Mouse (Mus musculus) skeletal muscle tissue, adult 2 months (tissue): Measurements from ENCODE around the gene Slc1a3.
A peak's percentile ranks its signal among the peaks of the same experiment; 100 is the strongest.

ENCODE experiments used
- DNase-seq: peaks from one replicate; pipeline ENCODE4 v3.0.0-alpha.2; 2012; ENCODE audit warnings: low read depth, low spot score

The Slc1a3 gene

DNA sequence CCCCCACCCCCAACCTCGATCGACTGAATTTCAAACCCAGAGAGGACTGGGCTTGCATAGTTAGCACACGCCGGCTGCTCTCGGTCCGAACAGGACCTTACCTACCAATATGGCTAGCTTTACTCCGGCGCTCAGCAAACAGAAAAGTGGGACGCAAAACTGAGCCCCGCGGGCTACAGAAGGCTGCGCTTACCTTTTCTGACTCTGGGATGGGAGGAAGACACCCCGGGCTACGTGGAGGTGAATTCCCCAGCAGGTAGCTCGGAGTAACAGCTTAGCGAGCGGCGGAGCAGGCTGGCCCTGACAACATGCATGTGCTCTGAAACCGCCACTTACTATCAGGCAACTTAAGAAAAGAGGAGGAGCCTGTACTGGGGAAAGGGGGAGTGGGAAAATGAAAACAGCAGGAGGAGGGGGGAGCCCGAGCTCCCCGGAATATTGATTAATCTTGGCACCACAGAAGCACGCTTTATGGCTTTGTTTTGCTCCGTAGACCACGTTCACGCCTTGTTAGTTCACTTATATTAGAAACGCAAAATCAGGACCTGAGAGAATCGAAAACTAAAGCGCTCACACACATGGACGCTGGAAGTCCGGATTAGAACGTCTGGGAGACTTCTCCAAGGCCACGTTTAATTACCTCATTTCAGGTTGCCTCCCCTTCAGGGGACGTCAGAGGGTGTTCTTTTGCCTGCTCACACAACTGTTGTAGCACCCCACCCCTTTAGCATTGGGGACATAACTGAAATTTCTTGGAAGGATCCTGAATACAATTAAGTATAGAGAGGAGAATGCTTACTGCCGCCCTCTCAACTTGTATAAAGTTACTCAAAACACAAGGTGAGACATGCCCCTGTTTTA lies at the start of gene Slc1a3:
Slc1a3 (minus strand) TSS at position 619 of the 861 bp plus-strand sequence.
- DNase-seq: peak; percentile 27

DNA sequence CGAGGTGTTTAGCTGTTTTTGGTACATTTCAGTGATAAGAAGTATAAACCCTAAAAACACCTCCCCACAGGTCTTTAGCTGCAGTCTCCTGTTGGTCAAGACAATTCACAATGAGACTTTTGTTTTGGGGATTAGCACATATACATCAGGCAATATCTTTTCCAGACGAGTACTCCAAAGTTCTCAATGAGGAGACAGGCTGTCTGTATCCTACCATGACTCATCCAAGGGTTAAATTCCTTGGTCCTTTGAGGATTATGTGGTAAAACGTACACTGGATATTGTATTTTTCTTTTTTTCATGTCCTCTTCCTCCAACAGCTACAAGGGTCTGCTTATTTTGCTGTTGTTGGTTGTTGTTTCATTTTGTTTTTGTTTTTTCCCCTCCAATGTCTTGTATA lies 48.5 kb upstream of the Slc1a3 start:
- DNase-seq: no peak

DNA sequence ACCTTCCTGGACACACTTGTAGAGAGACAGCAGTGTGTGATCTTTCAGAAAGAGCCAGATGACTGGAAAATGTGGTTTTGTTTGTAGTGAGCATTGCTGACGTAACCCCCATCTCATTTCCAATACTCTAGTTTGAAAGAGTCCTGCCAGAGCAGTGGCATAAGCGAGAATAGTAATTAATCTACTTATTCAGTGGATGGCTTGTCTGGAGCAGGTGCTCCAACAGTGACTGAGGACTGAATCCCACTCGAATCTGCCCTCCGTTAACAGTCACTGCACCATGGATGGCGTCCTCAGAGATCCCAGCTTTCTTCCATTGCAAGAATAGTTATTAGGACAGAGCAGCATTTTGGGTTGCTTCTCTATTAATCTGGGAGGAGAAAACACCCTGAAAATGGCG lies 45.9 kb upstream of the Slc1a3 start:
- no peak for DNase-seq

DNA sequence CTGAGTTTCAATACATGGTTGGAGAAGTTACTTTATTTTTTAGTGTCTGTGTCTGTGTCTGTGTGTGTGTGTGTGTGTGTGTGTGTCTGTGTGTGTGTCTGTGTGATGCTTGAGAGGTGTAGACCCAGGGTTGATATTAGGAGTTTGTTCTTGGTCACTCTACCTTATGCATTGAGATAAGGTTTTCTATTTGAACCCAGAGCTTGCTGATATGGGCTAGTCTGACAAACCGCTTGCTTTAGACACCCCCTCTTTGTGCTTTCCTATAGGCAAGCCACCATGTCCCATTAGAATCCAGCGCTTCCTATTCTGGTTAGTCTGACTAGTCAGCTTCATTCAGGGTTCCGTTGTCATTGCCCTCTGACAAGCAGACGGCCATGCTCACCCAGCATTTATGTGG lies 39.2 kb upstream of the Slc1a3 start:
- no peak for DNase-seq

DNA sequence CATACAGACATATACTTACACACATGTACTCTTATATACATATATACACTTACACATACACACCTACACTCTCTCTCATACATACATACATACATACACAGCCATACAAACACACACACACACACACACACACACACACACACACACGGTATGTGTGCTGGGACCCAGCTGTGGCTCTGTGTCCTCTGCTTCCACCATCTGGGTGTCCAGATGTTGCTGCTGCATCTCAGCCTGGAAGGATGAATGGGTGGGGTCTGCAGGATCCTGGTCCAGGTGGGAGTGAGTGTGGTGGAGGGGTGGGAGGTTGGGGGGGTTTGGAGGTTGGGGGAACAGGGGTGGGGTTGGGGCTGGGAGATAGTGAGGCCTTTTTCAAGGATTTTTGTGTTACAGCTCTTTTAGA lies 38.2 kb upstream of the Slc1a3 start:
- DNase-seq: no peak

DNA sequence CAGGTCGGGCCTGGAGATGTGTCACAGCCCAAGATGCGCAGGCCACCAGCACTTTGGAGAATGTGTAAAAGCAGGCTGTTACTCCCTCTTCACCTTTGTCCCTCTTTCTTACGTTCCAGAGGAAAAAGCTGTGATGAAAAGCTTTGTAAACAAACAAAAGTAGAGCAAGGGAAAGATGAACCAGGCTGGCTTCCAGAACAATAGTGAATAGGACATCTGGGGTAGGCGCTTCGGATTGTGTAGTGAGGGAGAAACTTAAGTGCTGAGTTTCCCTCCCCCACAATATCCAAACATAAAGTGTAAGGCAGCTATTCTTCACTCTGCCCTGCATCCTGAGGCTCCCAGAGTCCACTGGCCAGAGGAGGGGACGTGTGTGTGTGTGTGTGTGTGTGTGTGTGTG lies 31.0 kb upstream of the Slc1a3 start:
- DNase-seq: no peak

DNA sequence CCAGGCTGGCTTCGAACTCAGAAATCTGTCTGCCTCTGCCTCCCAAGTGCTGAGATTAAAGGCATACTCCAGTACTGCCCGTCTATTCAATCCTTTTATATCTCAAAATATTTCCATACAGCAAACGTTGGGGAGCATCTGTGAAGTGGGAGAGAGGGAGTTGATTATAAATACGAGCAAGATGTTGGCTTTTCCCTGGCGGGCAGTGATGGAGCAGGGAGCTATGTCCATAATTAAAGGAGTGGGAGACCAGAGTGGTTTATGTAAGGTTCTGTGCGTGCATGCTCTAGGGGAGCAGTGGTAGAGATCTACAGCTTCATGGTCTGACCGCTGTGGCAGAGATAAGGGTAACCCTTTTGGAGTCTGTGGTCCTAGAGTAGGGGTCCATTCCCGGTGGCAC lies 30.2 kb upstream of the Slc1a3 start:
- DNase-seq: no peak

DNA sequence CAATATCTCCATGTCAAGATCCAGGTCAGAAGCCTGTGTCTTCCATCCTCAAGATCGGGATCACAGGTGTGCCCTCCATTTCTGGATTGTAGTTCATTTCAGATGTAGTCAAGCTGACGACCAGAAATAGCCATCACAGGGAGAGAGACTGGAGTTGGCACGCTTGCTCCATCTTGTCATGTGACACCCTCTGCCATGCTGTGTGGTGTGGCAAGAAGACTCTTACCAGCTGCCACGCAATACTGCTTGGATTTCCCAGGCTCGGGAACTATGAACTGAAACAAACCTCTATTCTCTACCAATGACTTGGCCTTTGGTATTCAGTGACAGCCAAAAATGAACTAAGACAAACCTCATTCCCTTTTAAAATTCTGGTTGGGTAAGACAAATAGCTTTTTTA lies 27.6 kb upstream of the Slc1a3 start:
- DNase-seq: peak; percentile 10

DNA sequence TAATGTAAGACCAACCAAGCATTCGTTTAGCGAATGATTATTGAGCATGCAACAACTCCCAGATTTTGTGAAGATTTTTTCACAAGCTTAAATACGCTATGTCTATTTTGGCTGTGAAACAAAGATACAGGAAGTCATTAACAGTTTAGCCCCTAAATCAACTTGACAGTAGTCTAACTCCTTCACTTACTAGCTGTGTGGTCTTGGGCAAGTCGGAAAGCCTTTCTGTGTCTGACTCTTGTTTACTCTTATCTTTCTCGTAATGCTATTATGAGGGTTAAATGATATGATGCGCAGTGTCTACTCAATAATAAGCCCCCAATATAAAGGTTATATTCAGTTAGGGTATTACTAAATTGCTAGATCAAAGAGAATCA lies 23.8 kb upstream of the Slc1a3 start:
- DNase-seq: no peak

DNA sequence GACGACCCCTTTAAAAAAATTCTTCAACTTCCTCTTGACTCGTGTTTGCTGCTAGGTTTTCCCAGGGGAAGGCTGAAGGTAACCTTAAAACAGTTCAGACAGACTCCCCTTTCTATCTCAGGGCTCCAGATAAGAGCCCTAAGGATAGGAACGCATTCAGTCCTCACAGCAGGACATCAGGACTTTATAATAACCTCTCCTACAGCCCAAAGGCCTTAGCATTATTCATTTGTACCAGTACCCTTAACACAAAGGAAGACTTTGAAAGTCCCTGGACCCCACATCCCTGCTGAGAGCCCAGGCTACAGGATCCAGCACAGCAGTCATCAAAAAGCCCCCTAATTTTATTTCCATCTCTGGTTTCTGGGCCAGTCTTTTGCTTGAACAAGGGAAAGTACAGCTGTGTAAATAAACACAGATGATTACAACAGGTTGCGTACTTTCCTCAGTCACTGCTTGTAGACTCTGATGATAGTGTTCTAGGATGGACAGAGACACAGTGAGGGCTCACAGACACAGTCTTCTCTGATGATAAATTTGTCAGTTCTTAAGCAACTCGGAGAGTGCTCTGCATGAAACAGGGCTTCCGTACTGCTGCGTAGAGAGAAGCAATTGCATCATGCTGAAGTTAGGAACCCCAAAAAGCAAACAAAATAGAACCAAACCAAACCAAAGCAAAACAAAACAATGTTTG lies 23.3 kb upstream of the Slc1a3 start:
- DNase-seq: no peak

DNA sequence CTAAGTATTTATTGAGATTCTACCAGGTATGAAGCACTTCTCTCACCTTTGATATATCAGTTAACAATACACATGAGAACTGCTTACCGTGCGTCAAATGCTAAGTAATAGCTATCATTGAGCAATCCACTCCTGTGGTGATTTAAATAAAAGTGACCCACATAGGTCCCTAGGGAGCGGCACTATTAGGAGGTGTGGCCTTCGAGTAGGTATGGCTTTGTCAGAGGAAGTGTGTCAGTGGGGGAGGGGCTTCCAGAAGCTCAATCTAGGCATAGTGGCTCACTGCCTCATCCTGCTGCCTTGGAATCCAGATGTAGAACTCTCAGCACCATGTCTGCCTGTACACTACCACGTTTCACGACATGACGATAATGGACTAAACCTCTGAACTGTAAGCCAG lies 18.3 kb upstream of the Slc1a3 start:
- DNase-seq: no peak

DNA sequence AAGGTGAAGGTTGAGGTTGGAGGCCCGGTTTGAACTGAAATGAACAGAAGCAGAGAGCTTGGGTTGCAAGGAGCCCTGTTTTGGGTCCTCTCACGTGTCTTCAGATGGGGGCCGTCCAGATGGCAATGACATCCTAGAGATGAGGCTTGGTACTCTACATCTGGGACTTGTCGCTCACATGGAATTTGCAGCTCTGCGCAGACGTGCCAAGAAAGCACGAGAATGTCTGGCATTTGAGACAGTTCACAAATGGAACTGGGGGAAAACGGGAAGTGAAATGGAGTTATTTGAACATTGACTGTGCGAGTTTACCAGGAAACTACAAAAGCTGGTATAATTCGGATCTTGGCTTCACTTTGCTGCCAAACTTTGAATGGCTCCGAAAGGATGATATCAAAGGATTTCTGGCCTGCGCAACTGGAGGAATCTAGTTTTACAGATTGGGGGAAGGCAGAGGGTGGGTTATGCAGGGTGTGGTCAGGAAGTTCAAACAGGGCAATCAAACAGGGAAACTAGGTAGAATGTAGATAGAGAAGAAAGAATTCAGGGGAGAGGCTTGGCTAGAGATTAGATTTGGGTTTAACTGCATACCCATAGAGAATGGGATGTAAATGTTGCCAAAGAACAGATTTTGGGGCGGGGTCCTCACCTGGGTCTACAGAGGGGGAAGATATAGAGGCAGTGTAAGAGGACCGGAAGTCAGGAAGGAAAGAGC lies 12.0 kb upstream of the Slc1a3 start:
- DNase-seq: no peak

DNA sequence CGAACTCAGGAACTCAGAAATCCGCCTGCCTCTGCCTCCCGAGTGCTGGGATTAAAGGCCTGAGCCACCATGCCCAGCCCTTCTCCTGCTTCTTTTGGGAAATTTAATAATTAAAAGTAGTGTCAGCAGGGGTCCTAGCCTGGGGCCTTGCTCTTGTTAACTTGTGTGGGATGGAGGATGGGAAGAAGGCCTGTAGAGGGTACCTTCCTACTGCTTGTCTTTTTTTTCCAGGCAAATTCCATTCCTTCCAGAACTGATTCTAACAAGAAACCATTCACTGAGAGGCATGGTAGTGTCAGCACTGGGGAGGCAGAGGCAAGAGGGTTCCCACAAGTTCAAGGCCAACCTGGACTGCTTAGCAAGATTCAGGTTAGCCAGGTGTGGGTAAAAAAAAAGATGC lies 11.2 kb upstream of the Slc1a3 start:
- DNase-seq: no peak

DNA sequence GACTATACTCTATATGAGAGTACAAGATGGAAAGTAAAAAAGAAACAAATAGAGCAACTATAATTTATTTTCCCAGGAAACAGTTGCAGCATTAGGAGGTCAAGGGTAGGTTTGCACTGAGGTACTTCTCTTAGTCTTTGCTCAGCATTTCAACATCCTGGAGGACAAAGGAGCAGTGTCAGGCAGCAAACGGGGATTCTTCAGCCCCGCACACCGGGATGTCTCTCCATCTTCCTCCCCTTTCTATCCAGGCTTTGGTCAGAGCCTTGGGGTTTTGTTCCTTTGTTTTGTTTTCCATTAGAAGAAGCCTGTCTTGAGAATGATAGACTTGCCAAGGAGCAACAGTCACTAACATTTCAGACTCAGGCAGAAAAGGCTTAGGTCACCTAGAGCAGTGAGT lies 10.4 kb upstream of the Slc1a3 start:
- DNase-seq: no peak

DNA sequence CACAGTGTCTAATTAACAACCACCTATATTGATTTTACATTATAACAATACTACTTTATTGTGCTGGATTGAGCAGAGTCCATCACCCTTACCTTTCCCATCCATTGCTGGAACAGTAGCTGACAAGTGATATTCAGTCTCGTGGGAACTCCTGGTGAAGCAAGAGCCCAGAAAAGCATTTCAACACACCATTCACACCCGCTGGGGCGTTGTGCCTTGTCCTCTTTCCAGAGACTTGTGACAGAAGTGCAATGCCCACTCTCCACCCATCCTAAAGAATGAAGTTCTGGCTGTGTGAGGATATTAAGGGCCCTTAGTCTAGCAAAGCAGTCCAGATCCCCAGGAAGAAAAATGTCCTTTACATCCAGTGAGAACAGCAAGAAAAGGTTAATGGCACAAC lies 7.9 kb upstream of the Slc1a3 start:
- no peak for DNase-seq

DNA sequence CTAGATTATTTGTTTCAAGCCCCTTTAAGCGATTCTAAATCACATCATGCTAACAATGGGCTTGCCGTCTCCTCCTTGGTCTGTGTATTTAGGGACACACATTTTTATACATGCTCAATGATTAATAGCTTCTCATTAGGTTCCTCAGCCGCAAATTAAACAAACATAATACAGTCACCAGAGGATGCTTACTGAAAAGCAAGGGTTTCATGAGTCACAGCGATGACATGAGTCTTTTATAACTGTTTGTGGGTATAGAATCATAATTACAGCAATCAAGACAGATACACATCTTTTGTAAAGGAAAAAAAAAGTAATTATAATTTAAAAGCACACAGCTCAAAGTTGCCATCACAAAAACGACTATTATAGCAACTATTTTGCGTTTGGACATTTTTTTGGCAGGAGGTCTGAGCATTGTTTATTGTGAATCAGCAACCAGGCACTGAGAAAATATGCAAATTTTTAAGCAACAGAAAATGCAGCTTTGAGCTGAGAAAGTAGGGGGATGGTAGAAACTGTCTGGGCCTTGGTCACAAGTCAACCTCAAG lies 6.5 kb upstream of the Slc1a3 start:
- no peak for DNase-seq

DNA sequence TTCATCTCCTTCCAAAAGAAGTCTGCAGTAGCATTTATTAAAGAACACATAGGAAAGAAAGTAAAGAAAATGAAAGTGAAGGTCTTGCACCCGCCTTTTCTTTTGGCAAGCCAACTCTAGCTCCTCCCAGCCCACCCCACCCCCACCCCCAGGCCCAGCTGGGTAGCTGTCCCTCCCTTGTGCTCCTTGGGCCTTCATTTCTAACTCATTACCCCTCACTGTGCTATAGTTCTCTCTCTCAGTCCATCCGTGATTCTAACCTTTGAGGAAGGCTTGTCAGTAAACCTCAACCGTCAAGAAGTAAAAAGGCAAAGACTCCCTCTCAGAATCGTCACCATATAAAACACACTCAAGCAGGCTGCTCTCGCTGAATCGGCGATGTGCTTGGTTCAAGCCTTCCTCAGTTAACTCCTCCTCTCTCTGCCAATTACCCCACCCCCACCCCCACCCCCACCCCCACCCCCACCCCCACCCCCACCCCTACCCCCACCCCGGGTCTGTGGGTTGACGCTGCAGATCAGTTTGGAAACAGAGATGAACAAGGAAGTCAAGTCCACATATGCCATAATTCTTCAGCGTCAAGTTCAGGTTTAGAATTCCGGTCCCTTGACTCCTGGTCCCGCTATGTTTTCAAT lies 5.9 kb upstream of the Slc1a3 start:
- no peak for DNase-seq

DNA sequence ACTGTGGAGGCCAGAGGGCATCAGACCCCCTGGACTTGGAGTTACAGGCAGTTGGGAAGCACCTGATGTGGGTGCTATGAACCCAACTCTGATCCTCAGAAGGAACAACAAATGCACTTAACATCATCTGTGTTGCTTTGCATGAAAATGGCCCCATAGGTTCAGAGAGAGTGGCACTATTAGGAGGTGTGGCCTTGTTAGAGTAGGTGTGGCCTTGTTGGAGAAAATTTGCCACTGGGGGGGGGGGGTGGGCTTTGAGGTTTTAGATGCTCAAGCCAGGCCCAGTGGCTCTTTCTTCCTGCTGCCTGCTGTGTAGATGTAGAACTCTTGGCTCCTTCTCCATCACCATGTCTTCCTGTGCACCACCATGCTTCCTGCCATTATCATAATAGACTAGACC lies 5.1 kb upstream of the Slc1a3 start:
- DNase-seq: no peak

DNA sequence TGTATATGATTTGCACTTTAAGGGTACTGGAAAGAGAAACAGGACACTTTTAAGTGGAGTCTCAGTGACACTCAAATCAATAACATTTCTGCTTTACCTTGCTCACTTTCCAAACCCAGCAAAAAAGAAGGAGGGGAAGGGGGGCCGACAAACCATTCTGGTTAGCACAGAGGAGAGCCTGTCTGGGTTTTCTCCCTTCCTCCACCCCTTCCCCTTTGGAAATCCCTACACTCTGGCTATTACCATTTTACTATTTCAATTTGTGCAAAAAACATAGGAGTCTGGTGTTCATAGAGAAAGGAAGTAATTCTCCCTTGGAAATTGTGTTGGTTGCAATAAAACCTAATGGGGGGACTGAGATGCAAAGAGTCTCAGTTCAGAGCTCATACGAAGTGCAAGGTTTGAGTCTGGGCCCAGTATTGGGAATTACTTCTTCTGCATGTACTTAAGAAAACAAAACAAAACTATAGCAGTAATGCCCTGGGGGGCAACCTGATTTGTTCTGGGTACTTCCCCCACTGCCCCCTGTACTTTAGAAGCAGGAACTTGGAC lies 1.9 kb upstream of the Slc1a3 start:
- DNase-seq: no peak

DNA sequence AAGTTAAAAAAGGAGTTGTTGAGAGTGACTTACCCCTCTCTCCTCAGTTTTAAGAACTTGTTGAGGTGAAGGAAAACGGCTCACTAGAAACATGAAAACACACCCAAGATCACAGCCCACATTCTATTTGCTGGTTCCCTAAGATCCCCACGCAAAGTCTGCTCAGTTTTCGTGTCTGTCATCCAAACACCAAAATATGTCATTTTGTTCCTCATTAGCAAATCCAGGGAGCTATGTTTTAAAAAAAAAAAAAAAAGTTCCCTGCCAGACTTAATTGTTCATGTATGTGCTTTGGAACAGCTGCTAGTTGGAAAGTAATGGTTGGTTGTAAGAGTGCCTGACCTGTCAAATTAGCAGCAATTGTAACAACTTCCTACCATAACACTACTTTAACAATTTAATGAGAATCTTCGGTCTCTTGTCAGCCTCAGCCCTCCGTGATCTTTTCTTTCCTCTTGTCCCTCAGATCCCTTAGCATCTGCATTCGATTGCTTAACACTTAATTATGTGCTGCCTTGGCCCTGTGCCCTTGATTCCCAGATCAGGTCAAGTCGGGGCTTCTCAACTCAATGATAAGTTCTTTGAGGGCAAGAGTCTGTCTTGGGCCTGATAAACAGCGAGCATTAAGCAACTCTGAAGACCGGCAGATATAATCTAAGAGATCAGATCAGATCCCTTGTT lies 1.2 kb upstream of the Slc1a3 start:
- no peak for DNase-seq

DNA sequence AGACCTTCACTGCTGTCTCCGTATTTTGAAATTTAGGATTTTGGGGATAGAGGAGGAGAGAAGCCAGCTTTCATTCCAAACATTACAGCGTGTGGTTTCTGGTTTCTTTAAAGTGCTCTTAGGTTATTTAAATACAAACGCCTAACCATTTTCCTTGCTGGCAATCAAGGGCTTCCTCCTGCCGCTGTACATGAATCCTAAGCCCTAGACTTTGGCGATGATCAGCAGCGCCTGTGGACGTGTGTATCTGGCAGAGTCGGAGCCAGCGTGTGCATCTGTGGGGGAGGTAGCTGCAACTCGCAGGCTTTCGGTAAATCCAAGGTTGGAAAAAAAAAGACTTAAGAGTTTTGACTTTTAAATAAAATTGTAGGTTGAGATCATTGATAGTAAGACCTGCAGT lies 986 bp downstream of the Slc1a3 start:
- DNase-seq: no peak
